Mouse (Mus musculus): Measurements from ENCODE around the gene Atp2c2.

- TF ChIP-seq POLR2A (IDR thresholded peaks at IDR 0.05; ENCODE audit: extremely low read depth, insufficient read depth, low read length), result no peak
- no peak for TF ChIP-seq CTCF (IDR thresholded peaks at IDR 0.05; ENCODE audit: extremely low read depth, insufficient read depth, low read length)
These were observed 87.5 kb downstream of the Atp2c2 start for GRCm38 (mm10) chr8:119787341-119787740.
